In the genomic region with DNA sequence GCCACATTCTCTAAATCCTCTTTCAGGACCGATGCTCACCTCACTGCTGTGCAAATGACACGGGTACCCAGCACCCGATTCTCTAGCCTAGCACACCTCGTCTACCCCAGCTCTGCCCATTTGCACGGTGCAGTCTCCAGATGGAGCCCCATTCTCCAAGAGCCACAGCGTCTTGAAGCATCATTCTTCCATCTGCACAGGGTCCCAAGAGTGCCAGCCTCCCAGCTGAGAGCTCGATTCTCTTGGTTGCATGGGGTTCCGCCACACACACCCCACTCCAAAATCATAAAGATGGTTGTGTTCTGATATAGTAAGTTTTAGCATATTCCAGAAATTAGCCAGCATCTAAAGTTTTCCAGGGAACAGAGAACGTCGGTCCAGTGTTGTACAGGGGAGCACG, we compare ENCODE assay signal across 8 mouse cellular contexts. TPM values are rescaled to one million over a fixed set of nuclear protein-coding genes. Genes with fewer than 3 reads are reported as not detected.
DNase-seq lines count a peak whose midpoint lies in the region; ATAC-seq and TF ChIP-seq lines count a peak whose summit lies in the region.

No protein-coding gene starts in this region.

- no peak overlapping the region; the same call in 1 of the 2 replicates for H3K9ac ChIP-seq in heart, adult 2 months (ENCODE audit: low read depth, low read length)
- H3K9ac ChIP-seq in ES-E14 (ENCODE audit: insufficient read depth, low read depth, low read length, poor library complexity, severe bottlenecking): peak overlapping the region; percentile 17; the same call in 1 of the 2 replicates

- in situ Hi-C loops in ES-E14 (cut with MboI; ENCODE audit: low sequenced_read_pairs in 2 of 2, unreplicated experiment in 2 of 2): no loop called here

- no peak for ATAC-seq in CD4-positive, CD25-positive, alpha-beta regulatory T cell, adult 4 months

- peak overlapping the region; percentile 49 for H3K27ac ChIP-seq in heart, adult 2 months
- no peak overlapping the region for H3K27ac ChIP-seq in ES-E14 (ENCODE audit: insufficient read depth, low read depth, low read length, poor library complexity, severe bottlenecking)
- 0 out of 2 replicates have a peak overlapping the region, but pooled peaks have one; percentile 35 for H3K27ac ChIP-seq in hindbrain, embryonic 10.5 days
- no peak overlapping the region for H3K27ac ChIP-seq in midbrain, embryonic 10.5 days (replicated peaks)

- no peak for TF ChIP-seq EP300 in heart, adult 2 months (IDR thresholded peaks at IDR 0.05; ENCODE audit: insufficient read depth, low read depth, low read length)

- no peaks in the 10 kb centered on the region for H3K36me3 ChIP-seq in heart, adult 2 months (ENCODE audit: control insufficient read depth, insufficient read depth, low read length)
- no peaks in the 10 kb centered on the region for H3K36me3 ChIP-seq in ES-E14 (ENCODE audit: control insufficient read depth, insufficient read depth, low read length, poor library complexity, severe bottlenecking)
- no peaks in the 10 kb centered on the region for H3K36me3 ChIP-seq in hindbrain, embryonic 10.5 days
- H3K36me3 ChIP-seq in midbrain, embryonic 10.5 days: no peaks in the 10 kb centered on the region

- no peak for TF ChIP-seq CTCF in heart, adult 2 months (IDR thresholded peaks at IDR 0.05)

- H3K9me3 ChIP-seq in ES-E14 (ENCODE audit: control insufficient read depth, insufficient read depth, low read depth, low read length): no peaks in the 10 kb centered on the region
- H3K9me3 ChIP-seq in hindbrain, embryonic 10.5 days: no peaks in the 10 kb centered on the region
- H3K9me3 ChIP-seq in midbrain, embryonic 10.5 days (replicated peaks): no peaks in the 10 kb centered on the region

- intact Hi-C loops in heart, adult 2 months (cut with DNase I): loop anchor here (2.0 kb wide), 1 partner anchor 25 kb away; no protein-coding TSS in a partner anchor
- intact Hi-C loops in heart, postnatal 10 days (cut with DNase I): no loop called here

- no peak for TF ChIP-seq POLR2A in heart, adult 2 months (IDR thresholded peaks at IDR 0.05; ENCODE audit: insufficient read depth, low read depth, low read length)

- no peaks in the 10 kb centered on the region for H3K27me3 ChIP-seq in heart, adult 2 months (ENCODE audit: control insufficient read depth, insufficient read depth, low read length)
- peaks cover 85% of the 10 kb centered on the region for H3K27me3 ChIP-seq in hindbrain, embryonic 10.5 days (ENCODE audit: insufficient read depth, poor library complexity, severe bottlenecking)
- H3K27me3 ChIP-seq in midbrain, embryonic 10.5 days (ENCODE audit: low read depth, poor library complexity, severe bottlenecking): peaks cover 83% of the 10 kb centered on the region

- DNase-seq in heart, adult 2 months: no peak
- no peak for DNase-seq in heart, postnatal 10 days
- no peak for DNase-seq in ES-E14 (ENCODE audit: low read depth, low spot score)
- DNase-seq in hindbrain, embryonic 10.5 days (ENCODE audit: low spot score): no peak
- no peak for DNase-seq in midbrain, embryonic 10.5 days (ENCODE audit: low spot score)
- DNase-seq in spleen, postnatal 4 days (ENCODE audit: low spot score in 2 of 2): no peak
- no peak for DNase-seq in spleen, postnatal 36 days (ENCODE audit: low spot score in 2 of 2)

- no peaks in the 10 kb centered on the region for H3K79me2 ChIP-seq in heart, adult 2 months (replicated peaks; ENCODE audit: control insufficient read depth, insufficient read depth, low read length)

- peak overlapping the region; percentile 26; the same call in 1 of the 2 replicates for H3K4me3 ChIP-seq in heart, adult 2 months
- H3K4me3 ChIP-seq in ES-E14 (ENCODE audit: insufficient read depth in 1 of 2, low read depth in 1 of 2, low read length in 2 of 2, poor library complexity in 1 of 2, severe bottlenecking in 1 of 2): peak overlapping the region; percentile 18 to 42; a peak in 3 of 4 replicates
- peak overlapping the region; percentile 44 for H3K4me3 ChIP-seq in hindbrain, embryonic 10.5 days
- peak overlapping the region; percentile 49 for H3K4me3 ChIP-seq in midbrain, embryonic 10.5 days

- 5% methylated on average over 11 of the region's 11 CpGs for WGBS in heart, adult 2 months
- 6% methylated on average over 11 of the region's 11 CpGs for WGBS in hindbrain, embryonic 10.5 days
- WGBS in midbrain, embryonic 10.5 days: 4% methylated on average over 11 of the region's 11 CpGs

- peaks cover 13% of the 10 kb centered on the region for H3K4me1 ChIP-seq in heart, adult 2 months (ENCODE audit: control insufficient read depth, insufficient read depth, low read length)
- peaks cover 2 to 14% of the 10 kb centered on the region in 2 experiments; a peak in 3 of 4 replicates for H3K4me1 ChIP-seq in ES-E14 (ENCODE audit: control insufficient read depth in 2 of 2, insufficient read depth in 2 of 2, low read length in 2 of 2, poor library complexity in 1 of 2)
- peaks cover 33% of the 10 kb centered on the region for H3K4me1 ChIP-seq in hindbrain, embryonic 10.5 days (replicated peaks)
- peaks cover 27% of the 10 kb centered on the region for H3K4me1 ChIP-seq in midbrain, embryonic 10.5 days

TF ChIP-seq in ES-E14, 5 proteins besides CTCF, POLR2A, EP300 and RAD21:
- TF ChIP-seq ZC3H11A (IDR thresholded peaks at IDR 0.05; ENCODE audit: borderline replicate concordance, low read depth, low read length) (no peak), MAFK (IDR thresholded peaks at IDR 0.05; ENCODE audit: insufficient read depth, low read depth, low read length) (no peak), CHD2 (IDR thresholded peaks at IDR 0.05; ENCODE audit: low read depth, low read length) (no peak), HCFC1 (IDR thresholded peaks at IDR 0.05; ENCODE audit: borderline replicate concordance, insufficient read depth, low read length) (no peak), ZNF384 (IDR thresholded peaks at IDR 0.05; ENCODE audit: low read depth, low read length) (no peak)

RNA-seq across cellular contexts. Expression of a gene that starts 17.2 kb away (rescaled TPM):
- not detected for total RNA-seq in heart, adult 2 months (2021)
- not detected in 2 replicates for polyA plus RNA-seq in heart, adult 2 months (2012; rRNA removed)
- not detected for total RNA-seq in heart, postnatal 10 days (2021)
- total RNA-seq in ES-E14 (2012; rRNA removed): not detected in 2 replicates
- polyA plus RNA-seq in hindbrain, embryonic 10.5 days (2016; fragmentation: Nextera tagmentation; extraction: Ambion mirVana): not detected in 2 replicates
- not detected in 2 replicates for polyA plus RNA-seq in midbrain, embryonic 10.5 days (2016; fragmentation: Nextera tagmentation; extraction: Ambion mirVana)
- polyA plus RNA-seq in CD4-positive, CD25-positive, alpha-beta regulatory T cell, adult 4 months (2017; shearing (Covaris generic)): not detected

RNA-seq across cellular contexts. Expression of a gene that starts 33.1 kb away (rescaled TPM):
- 10 to 100 TPM; 21.8 to 22.1 TPM for total RNA-seq in heart, adult 2 months (2021)
- polyA plus RNA-seq in heart, adult 2 months (2012; rRNA removed): 11.2 and 15.8 TPM in 2 replicates
- total RNA-seq in heart, postnatal 10 days (2021): 10 to 100 TPM; 25.5 to 27.5 TPM
- 87.1 and 90.4 TPM in 2 replicates for total RNA-seq in ES-E14 (2012; rRNA removed)
- 67.6 and 75.0 TPM in 2 replicates for polyA plus RNA-seq in hindbrain, embryonic 10.5 days (2016; fragmentation: Nextera tagmentation; extraction: Ambion mirVana)
- polyA plus RNA-seq in midbrain, embryonic 10.5 days (2016; fragmentation: Nextera tagmentation; extraction: Ambion mirVana): 75.7 and 79.4 TPM in 2 replicates
- polyA plus RNA-seq in CD4-positive, CD25-positive, alpha-beta regulatory T cell, adult 4 months (2017; shearing (Covaris generic)): 10 to 100 TPM; 12.1 to 12.7 TPM

Comparison
In these comparisons a context has a peak if more than half of its experiments do, and no peak if none do; other contexts are left out.
1. H3K27ac ChIP-seq: peak in heart, adult 2 months (single experiment) and hindbrain, embryonic 10.5 days (single experiment); none in ES-E14 (single experiment) and midbrain, embryonic 10.5 days (single experiment).
2. Peak in every context shown above with its lines, with median percentiles within 50 percentile points of each other: H3K4me3 ChIP-seq.